Mouse (Mus musculus) gastrocnemius, postnatal 4 days (tissue): Measurements from ENCODE around the gene Ly75. TPM values are rescaled to one million over a fixed set of nuclear protein-coding genes. Genes with fewer than 3 reads are reported as not detected.
A peak's percentile ranks its signal among the peaks of the same experiment; 100 is the strongest.

Experiments used
- DNase-seq, 2 experiments: peaks; one replicate each; pipeline ENCODE4 v3.0.0; 2021 to 2022; ENCODE audit warnings: low spot score in 2 of 2, mixed read lengths in 2 of 2
- total RNA-seq, 2 experiments: library from RNA; stranded (reverse); gene quantifications; 2 replicates each; pipeline ENCODE4 v1.2.3; 2021

Ly75 gene
- total RNA-seq, 2 experiments from 2014 or later = 0.21 to 0.25 TPM

DNA sequence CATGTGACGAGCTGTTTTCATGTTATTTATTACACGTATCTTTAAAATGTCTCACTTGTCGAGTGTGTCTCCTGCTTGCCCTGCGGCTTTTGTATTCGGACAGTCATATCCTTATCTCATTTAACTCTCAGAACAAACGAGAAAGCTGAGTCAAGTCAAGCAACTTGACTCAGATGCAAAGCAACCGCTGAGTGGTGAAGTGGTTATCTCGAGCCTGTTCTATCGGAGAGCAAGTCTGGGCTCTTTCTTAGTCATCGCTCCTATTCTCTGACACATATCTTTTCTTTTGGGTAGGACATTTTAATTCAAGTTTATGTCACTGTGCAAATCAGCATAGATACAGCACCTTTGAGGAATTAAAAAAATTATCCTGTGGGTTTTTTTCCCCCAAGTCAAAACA lies 54.5 kb downstream of the Ly75 start:
- DNase-seq = no peak

DNA sequence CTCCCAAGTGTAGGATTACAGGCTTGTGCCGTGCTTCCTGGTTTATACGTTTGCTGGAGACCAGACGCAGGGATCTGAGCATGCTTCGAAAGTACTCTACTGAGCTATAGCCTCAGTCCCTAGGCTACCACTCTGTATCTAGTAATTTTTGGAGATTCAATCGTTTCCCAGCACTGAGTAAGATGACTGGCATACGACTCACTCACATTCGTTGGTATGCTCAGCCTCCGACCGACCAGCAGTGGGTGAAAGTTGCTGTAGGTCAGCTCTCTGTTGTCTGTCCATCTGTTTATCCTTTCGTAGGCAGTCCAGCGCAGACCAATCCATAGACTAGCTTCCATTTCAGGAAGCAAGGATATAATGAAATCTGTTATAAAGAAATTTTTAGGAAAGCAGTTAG lies 55.5 kb downstream of the Ly75 start:
- DNase-seq = no peak

GRCm38 (mm10) chr2:60326948-60327347 lies 56.2 kb downstream of the Ly75 start:
- no peak for DNase-seq

- no peak for DNase-seq
These were observed 59.7 kb downstream of the Ly75 start for GRCm38 (mm10) chr2:60323411-60323810.

GRCm38 (mm10) chr2:60322031-60322726 lies 60.9 kb downstream of the Ly75 start:
- no peak for DNase-seq

DNA sequence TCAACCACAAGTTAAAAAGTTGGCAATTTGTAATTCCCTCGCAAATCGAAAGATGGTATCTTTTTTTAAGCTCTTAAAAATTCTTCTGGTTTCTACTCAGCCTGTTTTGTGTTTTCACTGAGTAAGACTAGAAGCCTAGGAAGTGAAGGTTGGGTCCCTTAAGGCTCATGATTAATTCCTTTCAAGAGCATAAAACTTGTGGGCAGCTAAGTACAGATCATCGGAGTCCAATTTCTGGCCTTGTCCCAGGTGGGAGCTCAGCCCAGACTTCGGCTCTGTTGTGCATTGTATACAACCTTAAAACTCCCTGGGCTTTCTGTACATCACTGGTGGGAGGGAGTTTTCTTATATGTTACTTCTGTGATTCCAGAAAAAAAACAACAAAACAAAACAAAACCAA lies 79.3 kb downstream of the Ly75 start:
- DNase-seq = no peak

DNA sequence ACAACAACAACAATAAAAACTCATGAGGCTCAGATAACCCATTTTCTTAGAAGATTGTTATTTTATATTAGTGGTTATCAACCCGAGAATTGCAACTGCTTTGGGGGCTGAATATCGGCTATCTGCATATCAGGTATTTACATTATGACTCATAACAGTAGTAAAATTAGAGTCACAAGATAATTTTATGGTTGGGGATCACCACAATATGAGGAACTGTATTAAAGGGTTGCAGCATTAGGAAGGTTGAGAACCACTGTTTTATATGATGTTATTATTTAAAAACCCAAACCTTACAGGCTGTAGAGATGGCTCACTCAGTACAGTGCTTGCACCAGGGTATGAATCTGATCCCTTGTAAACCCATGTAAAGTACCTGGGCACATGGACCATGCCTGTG lies 83.8 kb downstream of the Ly75 start:
- DNase-seq = no peak

GRCm38 (mm10) chr2:60298266-60298665 lies 84.8 kb downstream of the Ly75 start:
- no peak for DNase-seq

DNA sequence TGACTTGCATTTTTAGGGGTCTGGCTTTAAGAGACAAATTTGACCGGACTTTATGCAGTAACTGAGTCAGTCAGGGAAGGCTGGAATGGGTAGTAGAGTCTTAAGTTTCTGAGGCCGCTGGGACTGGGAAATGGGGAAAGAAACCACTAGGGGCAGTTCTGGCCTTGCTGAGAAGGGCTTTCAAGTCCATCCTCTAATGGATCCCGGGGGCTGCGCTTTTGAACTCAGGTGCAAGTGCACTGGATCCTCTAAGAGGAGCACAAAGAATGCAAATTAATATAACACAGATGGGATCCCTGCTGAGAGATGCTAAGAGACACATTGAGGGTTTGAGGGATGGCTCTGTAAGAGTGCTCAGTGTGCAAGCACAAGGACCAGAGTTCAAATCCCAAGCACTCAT lies 91.7 kb downstream of the Ly75 start:
- no peak for DNase-seq

DNA sequence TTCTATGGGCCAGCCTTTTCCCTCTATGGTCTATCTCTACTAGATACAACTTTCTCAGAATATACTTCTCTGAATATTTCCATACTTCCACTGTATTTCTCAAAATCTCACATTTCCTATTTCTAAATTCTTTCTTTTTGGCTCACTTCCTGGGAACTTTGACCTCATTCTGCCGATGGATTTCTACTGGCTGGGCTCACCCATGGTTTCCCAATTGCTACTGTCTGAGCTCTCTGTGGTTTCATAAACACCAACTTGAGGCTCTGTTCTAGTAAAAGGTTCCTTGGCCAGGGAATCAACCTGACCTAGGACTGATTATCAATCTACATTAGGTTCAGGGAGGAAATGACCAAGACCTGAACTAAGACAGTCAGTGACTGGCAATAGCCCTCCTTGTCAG lies 93.7 kb downstream of the Ly75 start:
- no peak for DNase-seq

- DNase-seq = no peak
These were observed 94.5 kb downstream of the Ly75 start for GRCm38 (mm10) chr2:60288606-60289005.

DNA sequence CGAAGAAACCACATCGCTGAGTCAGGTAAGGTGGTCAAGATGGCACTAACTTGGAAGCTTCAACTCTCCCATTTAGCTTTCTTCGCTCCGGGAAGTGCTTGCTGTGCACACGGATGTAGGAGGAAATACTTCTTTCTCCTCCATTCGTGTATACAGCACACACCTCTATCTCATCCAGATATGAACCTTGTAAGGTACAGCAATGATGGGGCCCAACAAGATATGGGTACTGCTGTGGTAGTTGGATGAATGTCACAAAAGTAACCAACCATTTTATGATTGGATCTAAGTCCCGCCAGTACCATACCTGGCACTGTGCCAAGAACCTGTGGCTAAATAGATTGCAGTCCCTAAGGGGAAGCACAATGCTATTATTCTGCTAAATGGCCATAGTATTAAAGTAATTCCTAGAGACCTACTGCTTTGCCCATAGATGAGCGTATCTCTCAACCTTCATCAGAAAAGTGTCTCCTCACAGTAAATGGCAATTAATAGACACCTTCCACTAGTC lies 97.9 kb downstream of the Ly75 start:
- DNase-seq = no peak

DNA sequence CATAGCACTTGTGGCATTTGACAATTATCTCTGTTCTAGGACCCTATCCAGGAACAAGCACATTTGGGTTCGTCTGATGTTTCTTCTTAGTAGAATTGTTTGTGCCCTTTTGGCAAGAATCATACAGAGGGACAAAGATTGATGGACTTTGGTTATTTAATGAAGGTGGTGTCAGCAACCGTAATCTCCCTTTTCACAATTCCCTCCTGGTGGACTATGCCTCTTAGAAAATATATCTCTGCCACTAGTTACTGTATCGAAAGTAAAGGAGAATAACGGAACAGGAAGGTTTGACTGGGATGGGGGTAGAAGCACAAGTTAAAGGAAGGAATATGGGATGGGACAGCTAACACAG lies 98.7 kb downstream of the Ly75 start, which contains the start of gene Cd302:
Cd302 (minus strand) TSS at position 22 of the 355 bp plus-strand sequence.
- DNase-seq = no peak

GRCm38 (mm10) chr2:60283751-60284466 lies 99.2 kb downstream of the Ly75 start:
- DNase-seq = peak; percentile 25 to 69

- DNase-seq = no peak
These were observed 99.8 kb downstream of the Ly75 start for GRCm38 (mm10) chr2:60283208-60283750.

DNA sequence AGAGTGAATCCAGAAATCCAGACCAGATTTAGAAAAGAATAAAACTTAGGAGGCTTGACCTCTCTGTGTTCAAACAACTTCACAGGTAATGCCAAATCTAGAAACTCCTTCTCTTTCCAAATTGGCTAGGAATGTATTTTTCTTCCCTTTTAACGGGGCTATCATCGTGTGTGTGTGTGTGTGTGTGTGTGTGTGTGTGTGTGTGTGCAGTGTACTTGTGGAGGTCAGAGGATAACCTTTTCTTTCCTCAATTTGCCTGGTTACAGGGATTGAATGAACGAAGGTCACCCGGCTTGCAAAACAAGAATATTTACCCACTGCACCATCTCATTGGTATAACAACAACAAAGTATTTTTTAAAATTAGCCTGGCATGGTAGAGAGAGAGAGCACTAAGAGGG lies 100.5 kb downstream of the Ly75 start:
- DNase-seq = no peak

- DNase-seq = no peak
These were observed 104.5 kb downstream of the Ly75 start for GRCm38 (mm10) chr2:60278627-60279026.

DNA sequence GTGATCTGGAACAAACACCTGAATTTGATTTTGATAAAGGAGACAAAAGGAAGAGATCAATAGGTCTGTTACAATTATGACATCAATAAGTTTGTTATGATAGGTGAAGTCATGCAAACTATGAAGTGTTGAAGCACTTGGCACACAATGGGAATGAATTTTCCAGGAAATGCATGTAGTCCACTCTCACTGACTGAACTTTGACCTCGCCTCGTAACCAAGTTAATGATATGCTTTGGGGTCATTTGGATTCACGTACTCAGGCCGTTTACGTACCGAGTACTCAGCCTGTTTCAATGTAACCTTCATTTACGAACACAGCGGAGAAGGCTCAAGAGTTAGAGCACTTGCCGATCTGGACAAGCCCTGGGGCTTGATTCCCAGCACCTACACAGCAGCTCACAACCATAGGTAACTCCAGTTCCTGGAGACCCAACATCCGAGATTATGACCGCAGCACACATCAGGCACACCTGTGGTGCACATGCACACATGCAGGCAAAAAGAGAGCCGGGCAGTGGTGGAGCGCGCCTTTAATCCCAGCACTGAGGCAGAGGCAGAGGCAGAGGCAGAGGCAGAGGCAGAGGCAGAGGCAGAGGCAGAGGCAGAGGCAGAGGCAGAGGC lies 113.1 kb downstream of the Ly75 start:
- no peak for DNase-seq

- no peak for DNase-seq
These were observed 115.5 kb downstream of the Ly75 start for GRCm38 (mm10) chr2:60267567-60267966.

GRCm38 (mm10) chr2:60260621-60261350 lies 122.3 kb downstream of the Ly75 start:
- no peak for DNase-seq

DNA sequence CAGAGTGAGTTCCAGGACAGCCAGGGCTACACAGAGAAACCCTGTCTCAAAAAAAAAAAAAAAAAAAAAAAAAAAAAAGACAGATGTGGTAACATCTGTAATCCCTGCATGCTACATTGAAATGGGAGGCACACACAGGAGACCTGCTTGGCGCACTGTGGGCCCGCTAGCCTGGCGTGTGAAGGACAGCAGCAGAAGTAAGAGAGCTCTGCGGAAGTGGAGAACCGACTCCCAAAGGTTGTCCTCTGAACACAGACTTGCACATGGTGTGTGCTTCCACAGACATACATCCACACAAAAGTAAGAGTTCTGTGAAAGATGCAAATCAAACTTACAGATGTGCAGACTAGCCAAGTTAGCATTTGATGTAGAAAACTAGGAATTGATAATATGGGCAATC lies 123.9 kb downstream of the Ly75 start:
- DNase-seq = no peak
